Mouse (Mus musculus) Patski (cell line): ENCODE measurements around the gene Slc12a6. TPM values are rescaled to one million over a fixed set of nuclear protein-coding genes. Genes with fewer than 3 reads are reported as not detected.

ENCODE experiments used
- ATAC-seq: fragments of 100-300 bp; one replicate; pipeline ENCODE4 v1.8.0; 2021
- CTCF ChIA-PET: fragments of 350-600 bp; sonication (Branson Sonifier 250); formaldehyde crosslinking; loops from one replicate; lab custom pipeline; 2022; ENCODE audit warnings: inconsistent platforms; lab: Charles Lee
- POLR2A ChIA-PET: fragments of 350-600 bp; sonication (Branson Sonifier 250); formaldehyde crosslinking; loops from one replicate; lab custom pipeline; 2022; ENCODE audit warnings: antibody characterized with exemption, inconsistent platforms; lab: Charles Lee
- DNase-seq: peaks from one replicate; pipeline ENCODE4 v3.0.0-alpha.2; 2011; ENCODE audit warnings: low read depth, low spot score
- H3K27me3 ChIP-seq: fragments of 371-371 bp; one replicate; pipeline ENCODE4 v1.5.1; 2021
- CTCF ChIP-seq: fragments of 100-300 bp; IDR thresholded peaks from one replicate; pipeline ENCODE4 v1.5.1; 2021
- in situ Hi-C: fragments of 300-500 bp; cut with MboI; formaldehyde crosslinking; loops from 3 replicates; pipeline ENCODE4 v1.11.1; 2018; ENCODE audit warnings: low pct_unique_long_range_greater_than_20kb, mixed read lengths
- polyA plus RNA-seq: library from polyadenylated mRNA; unstranded; gene quantifications from one replicate; pipeline ENCODE4 v1.2.3, GENCODE M21; 2021

The Slc12a6 gene
- polyA plus RNA-seq, 1 experiment from 2014 or later = 25.5 TPM

DNA sequence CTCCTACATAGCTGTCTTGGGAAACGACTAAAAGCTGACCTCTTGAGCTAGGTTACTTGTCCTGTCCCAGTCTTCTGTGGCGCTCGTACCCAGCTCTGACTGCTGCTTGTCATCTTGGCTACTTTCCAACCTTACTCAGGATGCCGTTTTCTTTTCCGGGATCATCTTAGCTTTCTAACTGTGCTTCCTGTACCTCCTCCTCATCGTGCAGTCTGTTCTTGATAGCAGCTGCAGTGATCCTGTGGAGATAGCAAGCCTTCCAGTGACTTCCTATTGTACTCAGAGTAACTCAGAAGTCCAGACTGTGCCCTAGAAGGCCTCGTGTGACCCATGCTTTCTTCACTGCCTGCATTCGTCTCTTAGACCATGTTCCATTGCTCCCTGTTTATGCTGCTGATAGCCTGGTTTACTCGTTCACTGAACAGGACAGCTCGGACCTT is 43.6 kb downstream of the Slc12a6 start:
- ATAC-seq = no peak
- CTCF ChIA-PET = interaction anchor here (1.1 to 4.0 kb wide), 5 partner anchors 19 to 49 kb away, joined by 3 to 12 read pairs (median 7); no protein-coding TSS in a partner anchor
- TF ChIP-seq CTCF = no peak
- DNase-seq = no peak
- POLR2A ChIA-PET = no interaction called here
- no peaks in the 10 kb centered on the region for H3K27me3 ChIP-seq
- in situ Hi-C loops = no loop called here

- ChIA-PET CTCF (no interaction called here), POLR2A (no interaction called here)
- TF ChIP-seq CTCF = no peak
- in situ Hi-C loops = no loop called here
- H3K27me3 ChIP-seq = no peaks in the 10 kb centered on the region
- DNase-seq (no peak), ATAC-seq (no peak)
Measured at GRCm38 (mm10) chr2:112315638-112316037, 50.0 kb downstream of the Slc12a6 start.

GRCm38 (mm10) chr2:112318227-112318626 is 52.6 kb downstream of the Slc12a6 start:
- CTCF ChIA-PET = interaction anchor here (0.7 kb wide), 1 partner anchor 10 kb away, joined by 3 read pairs; no protein-coding TSS in a partner anchor
- DNase-seq = no peak
- H3K27me3 ChIP-seq = no peaks in the 10 kb centered on the region
- TF ChIP-seq CTCF = no peak
- in situ Hi-C loops = no loop called here
- ATAC-seq = no peak
- POLR2A ChIA-PET = interaction anchor here (1.0 kb wide), 1 partner anchor 12 kb away, joined by 3 read pairs; no protein-coding TSS in a partner anchor

DNA sequence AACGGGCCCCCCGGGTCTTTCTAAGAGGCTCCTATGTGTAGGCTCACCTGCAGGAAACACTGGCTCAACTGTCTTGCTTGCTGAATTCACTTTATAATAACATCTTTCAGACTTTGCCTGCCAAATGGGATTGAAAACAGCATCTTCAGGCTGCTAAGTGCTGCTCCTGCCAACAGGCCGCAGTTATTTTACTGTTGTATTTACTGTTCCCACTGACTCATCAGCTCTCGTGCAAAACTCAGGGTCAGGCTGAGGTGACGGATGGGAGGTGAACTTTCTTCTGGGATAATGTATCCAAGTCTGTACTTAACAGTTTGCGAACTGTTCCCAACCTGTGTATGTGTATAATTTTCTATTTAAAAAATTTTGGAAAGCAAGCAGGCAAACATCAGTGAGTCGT is 53.3 kb downstream of the Slc12a6 start:
- ChIA-PET POLR2A (interaction anchor here (1.0 kb wide), 1 partner anchor 12 kb away, joined by 3 read pairs; no protein-coding TSS in a partner anchor), CTCF (interaction anchor here (0.7 kb wide), 1 partner anchor 9 kb away, joined by 3 read pairs; no protein-coding TSS in a partner anchor)
- in situ Hi-C loops = no loop called here
- no peaks in the 10 kb centered on the region for H3K27me3 ChIP-seq
- DNase-seq (no peak), ATAC-seq (no peak)
- TF ChIP-seq CTCF = no peak

DNA sequence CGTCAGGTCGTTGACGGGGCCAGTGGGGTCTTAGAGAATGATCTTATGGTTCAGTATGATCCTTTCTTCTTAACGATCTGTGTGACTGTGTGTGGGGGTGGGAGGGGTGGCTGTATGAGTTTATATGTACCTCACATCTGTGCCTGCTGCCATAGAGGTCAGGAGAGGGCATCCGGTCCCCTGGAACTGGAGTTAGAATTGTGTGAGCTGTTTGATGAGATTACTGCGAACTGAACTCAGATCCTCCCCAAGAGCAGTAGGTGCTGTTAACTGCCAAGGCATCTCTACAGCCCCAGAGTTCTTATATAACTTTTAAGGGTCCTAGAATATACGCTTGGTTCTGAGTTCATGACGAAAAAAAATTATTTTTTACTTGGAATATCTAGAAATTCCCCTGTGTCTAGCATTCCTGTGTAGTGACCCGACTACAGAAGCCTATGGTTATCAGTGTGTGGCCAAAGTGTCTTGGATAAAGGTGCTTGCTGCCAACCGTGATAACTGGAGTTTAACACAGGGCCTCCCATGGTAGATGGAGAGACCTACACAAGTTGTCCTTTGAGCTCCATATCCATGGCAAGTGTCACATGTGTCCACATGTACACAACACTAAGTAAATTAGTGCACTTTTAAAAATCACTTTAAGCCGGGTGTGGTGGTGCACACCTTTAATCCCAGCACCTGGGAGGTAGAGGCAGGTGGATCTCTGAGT is 62.6 kb downstream of the Slc12a6 start:
- TF ChIP-seq CTCF = no peak
- no peaks in the 10 kb centered on the region for H3K27me3 ChIP-seq
- no peak for DNase-seq
- in situ Hi-C loops = no loop called here
- CTCF ChIA-PET = interaction anchor here (1.2 to 1.9 kb wide), 5 partner anchors 10 to 19 kb away, joined by 3 to 12 read pairs (median 5); no protein-coding TSS in a partner anchor
- POLR2A ChIA-PET = no interaction called here
- ATAC-seq = no peak

GRCm38 (mm10) chr2:112332051-112332898 is 66.7 kb downstream of the Slc12a6 start:
- in situ Hi-C loops = no loop called here
- DNase-seq = no peak
- ChIA-PET POLR2A (interaction anchor here (0.6 to 0.7 kb wide), 2 partner anchors 21 to 38 kb away, joined by 3 to 4 read pairs; no protein-coding TSS in a partner anchor), CTCF (interaction anchor here (0.9 to 2.7 kb wide), 4 partner anchors 8 to 18 kb away, joined by 3 to 8 read pairs (median 4); no protein-coding TSS in a partner anchor)
- TF ChIP-seq CTCF = no peak
- ATAC-seq = no peak
- H3K27me3 ChIP-seq = no peaks in the 10 kb centered on the region

- in situ Hi-C loops = no loop called here
- CTCF ChIA-PET = no interaction called here
- ATAC-seq = no peak
- DNase-seq = no peak
- no peaks in the 10 kb centered on the region for H3K27me3 ChIP-seq
- no peak for TF ChIP-seq CTCF
- POLR2A ChIA-PET = no interaction called here
Measured at GRCm38 (mm10) chr2:112337211-112337610, 71.6 kb downstream of the Slc12a6 start.

DNA sequence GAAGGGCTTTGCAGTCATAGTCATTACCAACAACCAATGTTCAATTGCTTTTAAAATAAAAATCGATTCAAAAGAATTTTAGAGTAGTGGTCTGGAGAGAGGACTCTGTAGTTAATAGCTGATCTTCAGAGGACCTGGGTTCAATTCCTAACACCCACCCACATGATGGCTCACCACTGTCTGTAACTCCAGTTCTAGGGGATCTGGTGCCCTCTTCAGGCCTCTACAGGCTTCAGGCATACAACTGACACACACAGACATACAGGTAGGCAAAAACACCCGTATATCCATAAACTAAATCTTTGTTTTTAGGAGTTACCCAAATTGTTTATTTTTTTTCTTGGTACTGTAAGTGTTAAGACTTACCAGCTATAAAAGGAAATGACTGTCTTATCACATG is 74.1 kb downstream of the Slc12a6 start:
- in situ Hi-C loops = no loop called here
- POLR2A ChIA-PET = no interaction called here
- TF ChIP-seq CTCF = peak; percentile 45

DNA sequence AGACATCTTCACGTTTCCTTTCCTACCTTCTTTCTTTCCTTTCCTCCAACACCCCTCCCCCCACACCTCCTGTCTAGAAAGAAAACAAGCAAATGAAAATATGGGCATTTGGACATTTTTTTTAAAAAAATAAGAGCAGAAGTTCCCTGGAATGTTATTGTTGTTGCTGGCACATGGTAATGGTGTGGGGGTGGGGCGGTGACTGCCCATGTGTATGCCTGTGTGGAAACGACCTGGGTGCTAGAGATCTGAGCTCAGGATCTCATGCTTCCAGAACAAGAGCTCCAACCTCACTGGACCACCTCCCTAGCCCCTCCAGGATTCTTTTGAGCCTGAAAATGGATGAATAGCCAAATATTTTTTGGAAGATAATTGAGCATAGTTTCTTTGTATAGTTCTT is 75.5 kb downstream of the Slc12a6 start:
- no peak for TF ChIP-seq CTCF
- in situ Hi-C loops = no loop called here
- DNase-seq (no peak), ATAC-seq (no peak)
- ChIA-PET CTCF (interaction anchor here (1.0 to 1.4 kb wide), 3 partner anchors 10 to 32 kb away, joined by 3 to 8 read pairs (median 3); no protein-coding TSS in a partner anchor), POLR2A (no interaction called here)
- no peaks in the 10 kb centered on the region for H3K27me3 ChIP-seq

More for the DNA sequence above, 74.1 kb downstream of the Slc12a6 start:
- no peak for DNase-seq
- H3K27me3 ChIP-seq = no peaks in the 10 kb centered on the region
- ATAC-seq = no peak
- CTCF ChIA-PET = interaction anchor here (0.7 to 1.3 kb wide), 5 partner anchors 29 to 100 kb away, joined by 3 to 4 read pairs (median 3); partner anchors contain the start of gene Lpcat4

DNA sequence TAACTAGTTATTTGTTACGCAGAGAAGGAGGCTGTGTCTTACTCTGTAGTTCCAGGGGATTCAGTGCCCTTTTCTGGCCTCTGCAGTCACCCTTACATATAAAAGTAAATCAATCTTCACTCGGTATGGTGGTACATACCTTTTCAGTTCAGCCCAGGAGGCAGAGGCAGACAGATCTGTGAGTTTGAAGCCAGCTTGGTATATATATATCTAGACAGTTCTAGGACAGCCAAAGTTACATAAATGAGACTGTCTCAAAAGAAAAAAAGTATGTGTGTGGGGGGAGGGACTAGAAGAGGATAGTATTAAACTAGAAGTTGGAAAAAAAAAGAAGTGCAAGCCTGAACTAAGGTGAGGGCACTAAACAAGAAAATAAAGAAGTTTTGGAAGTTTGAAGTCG is 82.6 kb downstream of the Slc12a6 start:
- H3K27me3 ChIP-seq = no peaks in the 10 kb centered on the region
- POLR2A ChIA-PET = no interaction called here
- TF ChIP-seq CTCF = no peak
- CTCF ChIA-PET = interaction anchor here (1.1 kb wide), 1 partner anchor 50 kb away, joined by 3 read pairs; no protein-coding TSS in a partner anchor
- no peak for DNase-seq
- no peak for ATAC-seq
- in situ Hi-C loops = no loop called here
